Mouse (Mus musculus) C2C12 (cell line): ENCODE data around the gene Tesk2.

Experiments used
- CTCF ChIP-seq: IDR thresholded peaks from one replicate; pipeline ENCODE4 v1.5.1; 2011; ENCODE audit not compliant: control insufficient read depth, insufficient read depth, insufficient read length
- FOSL1 ChIP-seq: IDR thresholded peaks from one replicate; pipeline ENCODE4 v1.8.0; 2011; ENCODE audit warnings: mild to moderate bottlenecking, low read length; ENCODE audit not compliant: poor library complexity, insufficient read depth, severe bottlenecking
- MAX ChIP-seq: IDR thresholded peaks from one replicate; pipeline ENCODE4 v1.6.1; 2011; ENCODE audit warnings: mild to moderate bottlenecking, control low read depth
- MYOD1 ChIP-seq: IDR thresholded peaks from one replicate; pipeline ENCODE4 v1.6.1; 2011; ENCODE audit warnings: low read depth; ENCODE audit not compliant: control insufficient read depth, insufficient read length
- MYOG ChIP-seq: IDR thresholded peaks from one replicate; pipeline ENCODE4 v1.6.1; 2011; ENCODE audit not compliant: control insufficient read depth, insufficient read length; ENCODE audit errors: extremely low read depth

DNA sequence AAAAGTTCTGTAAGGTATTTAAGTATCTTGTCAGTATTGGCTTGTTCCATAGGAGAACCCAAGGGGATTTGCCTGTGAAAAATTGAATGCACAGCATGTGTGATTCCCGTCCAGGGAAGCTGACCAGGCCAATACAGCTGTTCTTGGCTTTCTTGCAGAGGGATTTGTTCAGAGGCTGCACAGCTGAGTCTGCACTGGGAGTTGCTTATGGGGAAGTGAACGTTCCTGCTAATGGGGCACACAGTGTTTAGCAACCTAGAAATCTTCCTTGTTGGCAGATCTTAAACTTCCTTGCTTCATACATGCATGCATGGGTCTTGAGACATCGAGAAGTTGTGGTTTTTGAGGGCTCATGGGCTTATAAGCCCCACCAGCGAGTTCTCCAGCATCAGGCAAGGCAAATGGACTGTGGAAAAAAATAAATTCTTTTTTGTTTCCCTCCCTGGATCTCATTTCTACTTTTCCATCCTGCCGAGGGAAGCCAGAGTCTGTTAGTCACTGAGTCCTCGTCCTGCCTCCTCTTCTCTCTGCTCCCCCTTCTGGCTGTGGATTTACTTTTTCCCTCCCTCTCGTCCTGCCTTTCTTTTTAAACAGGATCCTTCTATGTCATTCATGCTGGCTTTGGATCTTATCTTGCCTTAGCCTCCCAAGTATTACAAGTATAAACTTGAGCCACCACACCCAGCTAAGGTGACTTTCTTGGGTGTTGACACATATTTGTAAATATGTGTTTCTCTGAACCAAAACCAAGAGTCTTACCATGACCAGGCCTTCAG, 67.4 kb downstream of the Tesk2 start:
- no peak for TF ChIP-seq CTCF
- no peak for TF ChIP-seq MAX
- no peak for TF ChIP-seq FOSL1
- TF ChIP-seq MYOD1: no peak
- TF ChIP-seq MYOG: no peak
